Mouse (Mus musculus): ENCODE measurements around the gene Son. TPM values are rescaled to one million over a fixed set of nuclear protein-coding genes. Genes with fewer than 3 reads are reported as not detected.

Son gene
- polyA plus RNA-seq, 1 experiment from 2014 or later = 164 TPM

GRCm38 (mm10) chr16:91612525-91612924 lies 34.8 kb upstream of the Son start:
- Histone ChIP-seq H3K27me3 (ENCODE audit: control insufficient read depth, insufficient read depth, low read length) (no peaks in the 10 kb centered on the region), H3K9ac (replicated peaks; ENCODE audit: low read depth, low read length) (no peak overlapping the region), H3K4me1 (ENCODE audit: control insufficient read depth, insufficient read depth, low read length) (no peaks in the 10 kb centered on the region), H3K9me3 (ENCODE audit: control insufficient read depth, low read length) (no peaks in the 10 kb centered on the region), H3K4me3 (ENCODE audit: low read depth, low read length) (no peak overlapping the region), H3K27ac (ENCODE audit: low read depth, low read length) (no peak overlapping the region), H3K36me3 (ENCODE audit: control insufficient read depth, insufficient read depth, low read length) (no peaks in the 10 kb centered on the region), H3K4me2 (ENCODE audit: low read depth, low read length) (no peak overlapping the region)
- WGBS = 65% methylated on average over 5 of the region's 5 CpGs
- no peak for ATAC-seq (ENCODE audit: low read depth)

GRCm38 (mm10) chr16:91614552-91614951 lies 32.8 kb upstream of the Son start:
- no peak overlapping the region for H3K9ac ChIP-seq (replicated peaks; ENCODE audit: low read depth, low read length)
- ATAC-seq (ENCODE audit: low read depth) = no peak
- whole genome bisulfite sequencing = 76% methylated on average over 6 of the region's 6 CpGs
- H3K4me3 ChIP-seq (ENCODE audit: low read depth, low read length) = no peak overlapping the region
- no peaks in the 10 kb centered on the region for H3K36me3 ChIP-seq (ENCODE audit: control insufficient read depth, insufficient read depth, low read length)
- no peak overlapping the region for H3K27ac ChIP-seq (ENCODE audit: low read depth, low read length)
- H3K9me3 ChIP-seq (ENCODE audit: control insufficient read depth, low read length) = no peaks in the 10 kb centered on the region
- H3K4me1 ChIP-seq (ENCODE audit: control insufficient read depth, insufficient read depth, low read length) = peaks cover 6% of the 10 kb centered on the region; the same call in 1 of the 2 replicates
- H3K4me2 ChIP-seq (ENCODE audit: low read depth, low read length) = no peak overlapping the region
- H3K27me3 ChIP-seq (ENCODE audit: control insufficient read depth, insufficient read depth, low read length) = no peaks in the 10 kb centered on the region

- no peaks in the 10 kb centered on the region for H3K27me3 ChIP-seq (ENCODE audit: control insufficient read depth, insufficient read depth, low read length)
- no peak within 1 kb of the TSS for H3K27ac ChIP-seq (ENCODE audit: low read depth, low read length)
- peak within 1 kb of the TSS; percentile 71 for H3K9ac ChIP-seq (replicated peaks; ENCODE audit: low read depth, low read length)
- WGBS = 11% methylated on average over 39 of the region's 39 CpGs
- no peaks in the 10 kb centered on the region for H3K9me3 ChIP-seq (ENCODE audit: control insufficient read depth, low read length)
- ATAC-seq (ENCODE audit: low read depth) = peak; percentile 96
- H3K4me1 ChIP-seq (ENCODE audit: control insufficient read depth, insufficient read depth, low read length) = peaks cover 6% of the 10 kb centered on the region; the same call in 1 of the 2 replicates
- peaks cover 22% of the 10 kb centered on the region; the same call in 1 of the 2 replicates for H3K36me3 ChIP-seq (ENCODE audit: control insufficient read depth, insufficient read depth, low read length)
- H3K4me3 ChIP-seq (ENCODE audit: low read depth, low read length) = peak within 1 kb of the TSS; percentile 55
- H3K4me2 ChIP-seq (ENCODE audit: low read depth, low read length) = peak within 1 kb of the TSS; percentile 75
These were observed 28.5 kb upstream of the Son start, which contains the start of gene Dnajc28 for GRCm38 (mm10) chr16:91618511-91619501. Gene Dnajc28 (minus strand): TSS chr16:91619026.

- Histone ChIP-seq H3K4me3 (ENCODE audit: low read depth, low read length) (no peak overlapping the region), H3K27me3 (ENCODE audit: control insufficient read depth, insufficient read depth, low read length) (no peaks in the 10 kb centered on the region), H3K4me1 (ENCODE audit: control insufficient read depth, insufficient read depth, low read length) (peaks cover 6% of the 10 kb centered on the region; the same call in 1 of the 2 replicates), H3K36me3 (ENCODE audit: control insufficient read depth, insufficient read depth, low read length) (peaks cover 22% of the 10 kb centered on the region; the same call in 1 of the 2 replicates), H3K9me3 (ENCODE audit: control insufficient read depth, low read length) (no peaks in the 10 kb centered on the region), H3K27ac (ENCODE audit: low read depth, low read length) (no peak overlapping the region), H3K9ac (replicated peaks; ENCODE audit: low read depth, low read length) (no peak overlapping the region), H3K4me2 (ENCODE audit: low read depth, low read length) (no peak overlapping the region)
- 91% methylated on average over 5 of the region's 5 CpGs for WGBS
- no peak for ATAC-seq (ENCODE audit: low read depth)
These were observed 27.1 kb upstream of the Son start for GRCm38 (mm10) chr16:91620185-91620584.

GRCm38 (mm10) chr16:91620991-91621390 lies 26.3 kb upstream of the Son start:
- no peaks in the 10 kb centered on the region for H3K27me3 ChIP-seq (ENCODE audit: control insufficient read depth, insufficient read depth, low read length)
- WGBS = 94% methylated on average over 11 of the region's 11 CpGs

GRCm38 (mm10) chr16:91623074-91623473 lies 24.2 kb upstream of the Son start:
- no peak for ATAC-seq (ENCODE audit: low read depth)
- H3K36me3 ChIP-seq (ENCODE audit: control insufficient read depth, insufficient read depth, low read length) = peaks cover 25% of the 10 kb centered on the region
- no peak overlapping the region for H3K4me2 ChIP-seq (ENCODE audit: low read depth, low read length)
- no peaks in the 10 kb centered on the region for H3K9me3 ChIP-seq (ENCODE audit: control insufficient read depth, low read length)
- 93% methylated on average over 9 of the region's 9 CpGs for WGBS
- peaks cover 4% of the 10 kb centered on the region; the same call in 1 of the 2 replicates for H3K4me1 ChIP-seq (ENCODE audit: control insufficient read depth, insufficient read depth, low read length)
- no peak overlapping the region for H3K27ac ChIP-seq (ENCODE audit: low read depth, low read length)
- no peaks in the 10 kb centered on the region for H3K27me3 ChIP-seq (ENCODE audit: control insufficient read depth, insufficient read depth, low read length)
- H3K4me3 ChIP-seq (ENCODE audit: low read depth, low read length) = no peak overlapping the region
- H3K9ac ChIP-seq (replicated peaks; ENCODE audit: low read depth, low read length) = no peak overlapping the region

More at GRCm38 (mm10) chr16:91620991-91621390, 26.3 kb upstream of the Son start:
- ATAC-seq (ENCODE audit: low read depth) = no peak
- Histone ChIP-seq H3K4me1 (ENCODE audit: control insufficient read depth, insufficient read depth, low read length) (peaks cover 6% of the 10 kb centered on the region; the same call in 1 of the 2 replicates), H3K27ac (ENCODE audit: low read depth, low read length) (no peak overlapping the region), H3K9ac (replicated peaks; ENCODE audit: low read depth, low read length) (no peak overlapping the region), H3K4me2 (ENCODE audit: low read depth, low read length) (no peak overlapping the region), H3K36me3 (ENCODE audit: control insufficient read depth, insufficient read depth, low read length) (peaks cover 22% of the 10 kb centered on the region; the same call in 1 of the 2 replicates), H3K4me3 (ENCODE audit: low read depth, low read length) (no peak overlapping the region), H3K9me3 (ENCODE audit: control insufficient read depth, low read length) (no peaks in the 10 kb centered on the region)

GRCm38 (mm10) chr16:91627831-91628230 lies 19.5 kb upstream of the Son start:
- Histone ChIP-seq H3K27ac (ENCODE audit: low read depth, low read length) (no peak overlapping the region), H3K4me1 (ENCODE audit: control insufficient read depth, insufficient read depth, low read length) (no peaks in the 10 kb centered on the region), H3K4me2 (ENCODE audit: low read depth, low read length) (no peak overlapping the region), H3K36me3 (ENCODE audit: control insufficient read depth, insufficient read depth, low read length) (peaks cover 24% of the 10 kb centered on the region), H3K27me3 (ENCODE audit: control insufficient read depth, insufficient read depth, low read length) (no peaks in the 10 kb centered on the region), H3K9me3 (ENCODE audit: control insufficient read depth, low read length) (no peaks in the 10 kb centered on the region), H3K9ac (replicated peaks; ENCODE audit: low read depth, low read length) (no peak overlapping the region), H3K4me3 (ENCODE audit: low read depth, low read length) (no peak overlapping the region)
- 92% methylated on average over 7 of the region's 7 CpGs for WGBS
- no peak for ATAC-seq (ENCODE audit: low read depth)

- Histone ChIP-seq H3K4me2 (ENCODE audit: low read depth, low read length) (no peak overlapping the region), H3K4me3 (ENCODE audit: low read depth, low read length) (no peak overlapping the region), H3K9me3 (ENCODE audit: control insufficient read depth, low read length) (no peaks in the 10 kb centered on the region), H3K9ac (replicated peaks; ENCODE audit: low read depth, low read length) (no peak overlapping the region), H3K27ac (ENCODE audit: low read depth, low read length) (no peak overlapping the region), H3K4me1 (ENCODE audit: control insufficient read depth, insufficient read depth, low read length) (no peaks in the 10 kb centered on the region), H3K36me3 (ENCODE audit: control insufficient read depth, insufficient read depth, low read length) (peaks cover 26% of the 10 kb centered on the region), H3K27me3 (ENCODE audit: control insufficient read depth, insufficient read depth, low read length) (no peaks in the 10 kb centered on the region)
- no peak for ATAC-seq (ENCODE audit: low read depth)
- 92% methylated on average over 3 of the region's 3 CpGs for WGBS
These were observed 18.6 kb upstream of the Son start for GRCm38 (mm10) chr16:91628673-91629072.

- ATAC-seq (ENCODE audit: low read depth) = no peak
- no peak overlapping the region for H3K9ac ChIP-seq (replicated peaks; ENCODE audit: low read depth, low read length)
- H3K4me3 ChIP-seq (ENCODE audit: low read depth, low read length) = no peak overlapping the region
- WGBS = 85% methylated on average over 4 of the region's 4 CpGs
- H3K27ac ChIP-seq (ENCODE audit: low read depth, low read length) = no peak overlapping the region
- no peaks in the 10 kb centered on the region for H3K9me3 ChIP-seq (ENCODE audit: control insufficient read depth, low read length)
- no peaks in the 10 kb centered on the region for H3K4me1 ChIP-seq (ENCODE audit: control insufficient read depth, insufficient read depth, low read length)
- H3K27me3 ChIP-seq (ENCODE audit: control insufficient read depth, insufficient read depth, low read length) = no peaks in the 10 kb centered on the region
- H3K36me3 ChIP-seq (ENCODE audit: control insufficient read depth, insufficient read depth, low read length) = peaks cover 28% of the 10 kb centered on the region
- H3K4me2 ChIP-seq (ENCODE audit: low read depth, low read length) = no peak overlapping the region
These were observed 17.6 kb upstream of the Son start for GRCm38 (mm10) chr16:91629749-91630148.
